Mouse (Mus musculus) forebrain, embryonic 15.5 days (tissue): ENCODE results near the gene C2cd2. TPM values are rescaled to one million over a fixed set of nuclear protein-coding genes. Genes with fewer than 3 reads are reported as not detected.

Experiments
- ATAC-seq: fragments of 200-750 bp; cut with Nextera tagmentation; replicated peaks from 2 replicates; pipeline ENCODE4 v1.8.0; 2017; ENCODE audit warnings: mild to moderate bottlenecking, moderate TSS enrichment, moderate library complexity
- H3K27ac ChIP-seq: fragments of 300-500 bp; sonication (generic); replicated peaks from 2 replicates; pipeline ENCODE4 v1.5.1; 2015; ENCODE audit warnings: mild to moderate bottlenecking, inconsistent platforms
- H3K27me3 ChIP-seq: fragments of 300-500 bp; sonication (generic); 2 replicates; pipeline ENCODE4 v1.6.1; 2015; ENCODE audit warnings: inconsistent platforms
- H3K36me3 ChIP-seq: fragments of 300-500 bp; sonication (generic); 2 replicates; pipeline ENCODE4 v1.6.1; 2015; ENCODE audit warnings: mild to moderate bottlenecking, inconsistent platforms
- H3K4me1 ChIP-seq: fragments of 300-500 bp; sonication (generic); 2 replicates; pipeline ENCODE4 v1.6.1; 2015; ENCODE audit warnings: inconsistent platforms
- H3K4me2 ChIP-seq: fragments of 300-500 bp; sonication (generic); replicated peaks from 2 replicates; pipeline ENCODE4 v1.6.1; 2015; ENCODE audit warnings: mild to moderate bottlenecking, inconsistent platforms
- H3K4me3 ChIP-seq: fragments of 300-500 bp; sonication (generic); 2 replicates; pipeline ENCODE4 v1.5.1; 2015; ENCODE audit warnings: mild to moderate bottlenecking, inconsistent platforms
- H3K9ac ChIP-seq: fragments of 300-500 bp; sonication (generic); replicated peaks from 2 replicates; pipeline ENCODE4 v1.6.1; 2015; ENCODE audit warnings: mild to moderate bottlenecking, inconsistent platforms
- H3K9me3 ChIP-seq: fragments of 300-500 bp; sonication (generic); 2 replicates; pipeline ENCODE4 v1.6.1; 2016; ENCODE audit warnings: inconsistent platforms
- WGBS: fragments of 180-500 bp; shearing (Covaris S2); methylation state at CpG from one replicate; pipeline ENCODE4 v1.1.7; 2015; ENCODE audit warnings: mixed read lengths; 5-methylcytosine and 5-hydroxymethylcytosine counted together
- polyA plus RNA-seq: library from polyadenylated mRNA; unstranded; fragments of >200 nt; fragmentation: Nextera tagmentation; extraction: Ambion mirVana; gene quantifications from 2 replicates; pipeline ENCODE4 v1.2.1, GENCODE M21; 2015

C2cd2 gene
- polyA plus RNA-seq, 1 experiment from 2014 or later = 11.7 TPM

GRCm38 (mm10) chr16:97935815-97936214, 26.6 kb downstream of the C2cd2 start:
- Histone ChIP-seq H3K4me3 (no peak overlapping the region), H3K9me3 (no peaks in the 10 kb centered on the region), H3K36me3 (no peaks in the 10 kb centered on the region), H3K27ac (no peak overlapping the region), H3K4me1 (no peaks in the 10 kb centered on the region), H3K4me2 (no peak overlapping the region), H3K27me3 (no peaks in the 10 kb centered on the region), H3K9ac (no peak overlapping the region)
- no peak for ATAC-seq
- 88% methylated on average over 3 of the region's 3 CpGs for WGBS

GRCm38 (mm10) chr16:97930231-97930630, 32.2 kb downstream of the C2cd2 start:
- ATAC-seq = no peak
- Histone ChIP-seq H3K36me3 (no peaks in the 10 kb centered on the region), H3K9me3 (no peaks in the 10 kb centered on the region)

GRCm38 (mm10) chr16:97929520-97929919, 32.9 kb downstream of the C2cd2 start:
- Histone ChIP-seq H3K4me1 (no peaks in the 10 kb centered on the region), H3K4me2 (no peak overlapping the region), H3K27ac (no peak overlapping the region), H3K27me3 (no peaks in the 10 kb centered on the region), H3K36me3 (no peaks in the 10 kb centered on the region), H3K4me3 (no peak overlapping the region), H3K9ac (no peak overlapping the region), H3K9me3 (no peaks in the 10 kb centered on the region)
- ATAC-seq = no peak
- WGBS = 70% methylated on average over 1 of the region's 1 CpGs

More at GRCm38 (mm10) chr16:97930231-97930630, 32.2 kb downstream of the C2cd2 start:
- Histone ChIP-seq H3K9ac (no peak overlapping the region), H3K4me3 (no peak overlapping the region), H3K27ac (no peak overlapping the region), H3K4me2 (no peak overlapping the region), H3K27me3 (no peaks in the 10 kb centered on the region), H3K4me1 (no peaks in the 10 kb centered on the region)

GRCm38 (mm10) chr16:97927331-97927938, 35.0 kb downstream of the C2cd2 start:
- WGBS = 93% methylated on average over 3 of the region's 3 CpGs
- Histone ChIP-seq H3K4me3 (no peak overlapping the region), H3K9ac (no peak overlapping the region), H3K9me3 (no peaks in the 10 kb centered on the region), H3K27ac (no peak overlapping the region), H3K27me3 (no peaks in the 10 kb centered on the region), H3K4me1 (peaks cover 3% of the 10 kb centered on the region; the same call in 1 of the 2 replicates), H3K36me3 (no peaks in the 10 kb centered on the region), H3K4me2 (no peak overlapping the region)
- no peak for ATAC-seq

GRCm38 (mm10) chr16:97926381-97926780, 36.0 kb downstream of the C2cd2 start:
- no peaks in the 10 kb centered on the region for H3K36me3 ChIP-seq
- no peaks in the 10 kb centered on the region for H3K27me3 ChIP-seq
- H3K4me1 ChIP-seq = peaks cover 7% of the 10 kb centered on the region
- H3K9ac ChIP-seq = no peak overlapping the region
- no peak overlapping the region for H3K4me2 ChIP-seq
- no peak overlapping the region for H3K27ac ChIP-seq
- no peak for ATAC-seq
- no peaks in the 10 kb centered on the region for H3K9me3 ChIP-seq
- WGBS = 89% methylated on average over 9 of the region's 9 CpGs
- no peak overlapping the region for H3K4me3 ChIP-seq

GRCm38 (mm10) chr16:97925760-97926159, 36.6 kb downstream of the C2cd2 start:
- no peaks in the 10 kb centered on the region for H3K36me3 ChIP-seq
- no peaks in the 10 kb centered on the region for H3K9me3 ChIP-seq
- no peak overlapping the region for H3K27ac ChIP-seq
- H3K27me3 ChIP-seq = no peaks in the 10 kb centered on the region
- 85% methylated on average over 2 of the region's 2 CpGs for WGBS
- H3K4me3 ChIP-seq = no peak overlapping the region
- no peak overlapping the region for H3K4me2 ChIP-seq
- ATAC-seq = no peak
- H3K9ac ChIP-seq = no peak overlapping the region
- peaks cover 13% of the 10 kb centered on the region for H3K4me1 ChIP-seq

- H3K4me1 ChIP-seq = peaks cover 13% of the 10 kb centered on the region
- WGBS = 74% methylated on average over 1 of the region's 1 CpGs
- H3K27me3 ChIP-seq = no peaks in the 10 kb centered on the region
- no peaks in the 10 kb centered on the region for H3K36me3 ChIP-seq
- no peak overlapping the region for H3K4me3 ChIP-seq
- H3K4me2 ChIP-seq = no peak overlapping the region
- no peaks in the 10 kb centered on the region for H3K9me3 ChIP-seq
- no peak overlapping the region for H3K9ac ChIP-seq
- H3K27ac ChIP-seq = no peak overlapping the region
- ATAC-seq = no peak
These were observed 38.7 kb downstream of the C2cd2 start for GRCm38 (mm10) chr16:97923700-97924099.

- H3K27me3 ChIP-seq = no peaks in the 10 kb centered on the region
- ATAC-seq = peak; percentile 62; the same call in 1 of the 2 replicates
- no peaks in the 10 kb centered on the region for H3K36me3 ChIP-seq
- 0 out of 2 replicates have a peak overlapping the region, but pooled peaks have one; percentile 34 for H3K27ac ChIP-seq
- peak overlapping the region; percentile 94 for H3K4me2 ChIP-seq
- peak overlapping the region; percentile 71 for H3K9ac ChIP-seq
- WGBS = 2% methylated on average over 9 of the region's 9 CpGs
- H3K9me3 ChIP-seq = no peaks in the 10 kb centered on the region
- peaks cover 13% of the 10 kb centered on the region for H3K4me1 ChIP-seq
- H3K4me3 ChIP-seq = peak overlapping the region; percentile 68
These were observed 39.6 kb downstream of the C2cd2 start for GRCm38 (mm10) chr16:97922779-97923126.

GRCm38 (mm10) chr16:97921961-97922778, 40.2 kb downstream of the C2cd2 start:
- no peaks in the 10 kb centered on the region for H3K36me3 ChIP-seq
- H3K9ac ChIP-seq = peak overlapping the region; percentile 71
- under 1% methylated on average over 75 of the region's 75 CpGs for WGBS
- no peaks in the 10 kb centered on the region for H3K9me3 ChIP-seq
- peak; percentile 94 for ATAC-seq
- peak overlapping the region; percentile 94 for H3K4me2 ChIP-seq
- peak overlapping the region; percentile 34; the same call in 1 of the 2 replicates for H3K27ac ChIP-seq
- H3K4me1 ChIP-seq = peaks cover 13% of the 10 kb centered on the region
- H3K27me3 ChIP-seq = no peaks in the 10 kb centered on the region
- peak overlapping the region; percentile 68 for H3K4me3 ChIP-seq

- Histone ChIP-seq H3K27me3 (no peaks in the 10 kb centered on the region), H3K36me3 (no peaks in the 10 kb centered on the region), H3K9ac (no peak overlapping the region), H3K4me1 (peaks cover 13% of the 10 kb centered on the region), H3K9me3 (no peaks in the 10 kb centered on the region), H3K4me3 (no peak overlapping the region), H3K4me2 (no peak overlapping the region), H3K27ac (no peak overlapping the region)
- no peak for ATAC-seq
- 94% methylated on average over 1 of the region's 1 CpGs for WGBS
These were observed 41.8 kb downstream of the C2cd2 start for GRCm38 (mm10) chr16:97920621-97921020.

- no peak overlapping the region for H3K27ac ChIP-seq
- ATAC-seq = no peak
- H3K9me3 ChIP-seq = no peaks in the 10 kb centered on the region
- H3K4me1 ChIP-seq = peaks cover 13% of the 10 kb centered on the region
- H3K4me3 ChIP-seq = no peak overlapping the region
- no peak overlapping the region for H3K9ac ChIP-seq
- no peaks in the 10 kb centered on the region for H3K27me3 ChIP-seq
- WGBS = 31% methylated on average over 2 of the region's 2 CpGs
- H3K36me3 ChIP-seq = no peaks in the 10 kb centered on the region
- no peak overlapping the region for H3K4me2 ChIP-seq
These were observed 42.6 kb downstream of the C2cd2 start for GRCm38 (mm10) chr16:97919793-97920192.

GRCm38 (mm10) chr16:97912873-97913272, 49.5 kb downstream of the C2cd2 start:
- H3K27me3 ChIP-seq = no peaks in the 10 kb centered on the region
- H3K9me3 ChIP-seq = no peaks in the 10 kb centered on the region
- no peak overlapping the region for H3K4me3 ChIP-seq
- no peak overlapping the region for H3K27ac ChIP-seq
- no peak overlapping the region for H3K9ac ChIP-seq
- no peaks in the 10 kb centered on the region for H3K4me1 ChIP-seq
- ATAC-seq = no peak
- H3K4me2 ChIP-seq = no peak overlapping the region
- H3K36me3 ChIP-seq = no peaks in the 10 kb centered on the region
